Mouse (Mus musculus): Measurements from ENCODE around the gene Cd300c. TPM values are rescaled to one million over a fixed set of nuclear protein-coding genes. Genes with fewer than 3 reads are reported as not detected.
"Not testable (repeated sequence)": the region's sequence is repeated elsewhere in the genome, so short reads cannot be mapped to it uniquely, and the experiment has no call there.

Cd300c gene
- polyA plus RNA-seq, 1 experiment from 2014 or later = not detected

DNA sequence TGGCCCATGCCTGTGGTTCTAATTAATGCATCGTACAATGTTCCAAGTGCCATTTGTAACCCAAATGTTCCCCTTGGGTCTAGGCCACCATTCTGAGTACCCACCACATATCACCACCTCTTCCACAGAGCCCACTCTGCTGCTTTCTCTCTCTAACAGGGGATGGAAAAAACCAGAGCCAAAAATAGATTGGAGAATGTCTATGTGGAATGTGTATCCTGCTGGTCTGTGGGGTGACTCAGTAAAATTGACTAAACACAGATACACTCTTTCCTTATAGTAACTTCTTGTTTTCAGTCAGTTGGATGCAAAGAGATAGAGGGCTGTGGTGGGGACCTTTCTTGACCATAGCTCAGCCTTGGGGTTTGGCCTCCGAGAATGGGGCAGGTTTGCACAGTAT lies 39.4 kb downstream of the Cd300c start:
- Histone ChIP-seq H3K9ac (no peak overlapping the region), H3K27me3 (replicated peaks) (no peaks in the 10 kb centered on the region), H3K36me3 (no peaks in the 10 kb centered on the region), H3K4me2 (no peak overlapping the region), H3K4me1 (no peaks in the 10 kb centered on the region), H3K9me3 (no peaks in the 10 kb centered on the region), H3K27ac (no peak overlapping the region), H3K4me3 (replicated peaks) (no peak overlapping the region)
- ATAC-seq (ENCODE audit: insufficient read depth, low FRiP score, low read depth) = no peak
- WGBS = 77% methylated on average over 2 of the region's 2 CpGs

DNA sequence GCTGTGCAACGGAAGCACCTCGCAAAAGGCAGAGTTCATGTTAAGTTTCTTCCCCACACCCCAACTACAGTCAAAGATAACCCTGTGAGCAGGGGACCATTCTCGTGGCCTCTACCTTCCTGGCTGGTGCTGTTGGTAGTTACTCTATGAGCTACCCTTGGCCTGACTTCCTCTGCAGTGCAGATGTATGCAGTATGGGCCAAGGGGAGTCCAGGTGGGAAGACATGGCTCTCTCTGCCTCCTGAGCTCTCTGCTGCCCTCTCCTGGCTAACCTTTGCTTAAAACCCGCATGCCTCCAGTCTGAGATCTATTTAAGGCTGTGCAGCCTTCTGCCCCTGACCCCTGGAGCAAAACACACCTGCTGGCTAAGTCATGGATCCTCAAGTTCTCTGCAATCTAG lies 45.0 kb downstream of the Cd300c start:
- 72% methylated on average over 4 of the region's 4 CpGs for WGBS
- Histone ChIP-seq H3K4me2 (no peak overlapping the region), H3K9ac (no peak overlapping the region), H3K4me1 (no peaks in the 10 kb centered on the region), H3K27ac (no peak overlapping the region), H3K4me3 (replicated peaks) (no peak overlapping the region), H3K27me3 (replicated peaks) (no peaks in the 10 kb centered on the region), H3K9me3 (no peaks in the 10 kb centered on the region), H3K36me3 (no peaks in the 10 kb centered on the region)
- ATAC-seq (ENCODE audit: insufficient read depth, low FRiP score, low read depth) = no peak

DNA sequence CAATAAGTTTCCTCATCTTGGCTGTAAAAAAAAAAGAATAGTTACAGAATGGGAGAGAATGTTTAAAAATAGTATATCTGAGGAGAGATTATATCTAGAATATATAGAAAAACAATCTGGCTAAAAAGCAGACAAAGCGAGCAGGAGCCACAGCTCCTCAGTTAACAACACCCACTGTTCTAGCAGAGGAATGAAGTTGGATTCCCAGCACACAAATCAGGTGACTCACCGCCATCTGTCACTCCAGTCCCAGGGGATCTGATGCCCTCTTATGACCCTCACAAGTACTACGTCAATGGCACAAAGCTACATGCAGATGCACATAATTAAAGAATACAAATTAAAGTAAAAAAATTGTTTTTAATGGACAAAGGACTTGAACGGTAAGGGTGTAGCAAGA lies 46.5 kb downstream of the Cd300c start:
- WGBS = 75% methylated on average over 4 of the region's 4 CpGs
- Histone ChIP-seq H3K4me1 (no peaks in the 10 kb centered on the region), H3K36me3 (no peaks in the 10 kb centered on the region)

DNA sequence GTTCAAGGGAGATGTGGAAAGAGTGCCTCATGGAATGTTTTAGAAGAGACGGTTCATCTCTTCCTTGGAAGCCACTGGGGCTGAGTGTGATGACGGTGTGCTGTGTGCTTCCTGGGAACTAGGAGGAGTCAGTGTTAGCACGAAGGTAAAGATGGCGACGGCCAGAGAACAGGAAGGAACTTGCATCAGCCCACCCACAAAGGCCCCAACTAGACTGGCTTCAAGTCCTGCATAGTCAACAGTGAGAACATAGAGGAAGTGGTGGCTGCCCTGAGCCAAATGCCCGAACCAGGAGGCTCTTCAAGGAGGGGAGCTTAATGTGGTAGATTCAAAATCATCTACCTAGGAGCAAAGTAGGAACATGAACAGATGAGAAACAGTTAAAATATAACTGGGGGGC lies 51.8 kb downstream of the Cd300c start:
- no peak overlapping the region for H3K4me3 ChIP-seq (replicated peaks)
- no peak overlapping the region for H3K9ac ChIP-seq
- 73% methylated on average over 6 of the region's 6 CpGs for WGBS
- H3K27ac ChIP-seq = no peak overlapping the region
- H3K27me3 ChIP-seq (replicated peaks) = no peaks in the 10 kb centered on the region
- ATAC-seq (ENCODE audit: insufficient read depth, low FRiP score, low read depth) = no peak
- no peaks in the 10 kb centered on the region for H3K9me3 ChIP-seq
- H3K4me1 ChIP-seq = no peaks in the 10 kb centered on the region
- H3K4me2 ChIP-seq = no peak overlapping the region
- H3K36me3 ChIP-seq = no peaks in the 10 kb centered on the region

More for the DNA sequence above, 46.5 kb downstream of the Cd300c start:
- ATAC-seq (ENCODE audit: insufficient read depth, low FRiP score, low read depth) = no peak
- Histone ChIP-seq H3K27ac (no peak overlapping the region), H3K4me3 (replicated peaks) (no peak overlapping the region), H3K9ac (no peak overlapping the region), H3K4me2 (no peak overlapping the region), H3K9me3 (no peaks in the 10 kb centered on the region), H3K27me3 (replicated peaks) (no peaks in the 10 kb centered on the region)

DNA sequence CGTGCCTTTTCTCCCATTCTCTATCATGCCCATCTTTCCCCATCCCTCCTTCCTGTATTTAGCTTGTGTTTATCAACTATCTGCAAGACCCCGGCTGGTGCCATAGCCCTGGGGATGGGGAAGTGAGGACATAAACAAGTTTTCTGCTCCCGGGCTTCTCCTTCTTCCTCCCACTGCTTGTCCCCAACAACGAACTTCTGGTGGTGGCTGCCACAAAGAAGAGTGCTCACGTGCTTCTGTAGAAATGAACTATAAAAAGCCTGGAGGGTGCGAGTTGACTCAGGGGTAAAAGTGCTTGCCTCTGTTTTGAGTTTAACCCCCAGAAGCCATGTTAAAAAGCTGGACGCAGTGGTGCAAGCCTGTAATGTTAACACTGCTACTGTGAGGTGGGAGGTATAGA lies 54.0 kb downstream of the Cd300c start:
- H3K27ac ChIP-seq = no peak overlapping the region
- H3K4me1 ChIP-seq = no peaks in the 10 kb centered on the region
- no peak overlapping the region for H3K4me2 ChIP-seq
- H3K9me3 ChIP-seq = no peaks in the 10 kb centered on the region
- no peak overlapping the region for H3K4me3 ChIP-seq (replicated peaks)
- no peak overlapping the region for H3K9ac ChIP-seq
- no peaks in the 10 kb centered on the region for H3K36me3 ChIP-seq
- WGBS = 28% methylated on average over 7 of the region's 7 CpGs
- no peak for ATAC-seq (ENCODE audit: insufficient read depth, low FRiP score, low read depth)
- no peaks in the 10 kb centered on the region for H3K27me3 ChIP-seq (replicated peaks)

DNA sequence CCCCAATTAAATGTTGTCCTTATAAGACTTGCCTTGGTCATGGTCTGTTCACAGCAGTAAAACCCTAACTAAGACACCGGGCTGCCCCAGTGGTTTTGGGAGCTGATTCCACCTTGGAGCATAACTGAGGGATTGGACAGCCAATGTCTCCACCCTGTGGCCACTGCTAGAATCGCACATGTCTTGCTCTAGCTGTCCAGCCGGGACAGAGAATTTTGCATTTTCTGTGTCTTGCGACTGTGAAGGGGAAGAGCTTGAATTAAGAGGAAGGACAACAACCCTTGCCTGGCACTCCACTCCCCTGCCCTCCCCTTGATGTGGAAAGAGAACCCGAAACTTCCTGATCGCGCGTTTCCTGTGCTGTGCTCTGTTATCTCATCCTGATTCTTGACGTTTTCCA lies 56.1 kb downstream of the Cd300c start:
- H3K27me3 ChIP-seq (replicated peaks) = no peaks in the 10 kb centered on the region
- H3K4me2 ChIP-seq = no peak overlapping the region
- no peaks in the 10 kb centered on the region for H3K4me1 ChIP-seq
- 16% methylated on average over 9 of the region's 9 CpGs for WGBS
- no peak for ATAC-seq (ENCODE audit: insufficient read depth, low FRiP score, low read depth)
- no peaks in the 10 kb centered on the region for H3K9me3 ChIP-seq
- no peak overlapping the region for H3K27ac ChIP-seq
- no peaks in the 10 kb centered on the region for H3K36me3 ChIP-seq
- no peak overlapping the region for H3K9ac ChIP-seq
- no peak overlapping the region for H3K4me3 ChIP-seq (replicated peaks)

DNA sequence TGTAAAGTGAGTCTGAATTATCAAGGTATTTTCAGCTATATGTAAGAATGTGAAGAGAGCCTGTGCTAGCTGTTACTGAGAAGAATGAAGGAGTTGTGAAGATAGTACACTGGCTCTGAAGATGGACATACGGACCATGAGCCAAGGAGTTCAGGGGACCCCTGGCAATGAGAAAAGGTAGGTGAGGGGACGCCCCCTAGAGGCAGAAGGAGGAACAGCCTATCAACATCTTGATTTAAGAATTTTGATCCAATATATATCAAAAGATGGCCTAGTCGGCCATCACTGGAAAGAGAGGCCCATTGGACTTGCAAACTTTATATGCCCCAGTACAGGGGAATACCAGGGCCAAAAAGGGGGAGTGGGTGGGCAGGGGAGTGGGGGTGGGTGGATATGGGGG lies 59.4 kb downstream of the Cd300c start:
- H3K4me2 ChIP-seq; ATAC-seq (ENCODE audit: insufficient read depth, low FRiP score, low read depth); H3K27me3 ChIP-seq (replicated peaks); H3K9me3 ChIP-seq; H3K4me3 ChIP-seq (replicated peaks); H3K36me3 ChIP-seq; H3K9ac ChIP-seq; H3K27ac ChIP-seq; H3K4me1 ChIP-seq: not testable (repeated sequence)
- WGBS = 36% methylated on average over 3 of the region's 3 CpGs

DNA sequence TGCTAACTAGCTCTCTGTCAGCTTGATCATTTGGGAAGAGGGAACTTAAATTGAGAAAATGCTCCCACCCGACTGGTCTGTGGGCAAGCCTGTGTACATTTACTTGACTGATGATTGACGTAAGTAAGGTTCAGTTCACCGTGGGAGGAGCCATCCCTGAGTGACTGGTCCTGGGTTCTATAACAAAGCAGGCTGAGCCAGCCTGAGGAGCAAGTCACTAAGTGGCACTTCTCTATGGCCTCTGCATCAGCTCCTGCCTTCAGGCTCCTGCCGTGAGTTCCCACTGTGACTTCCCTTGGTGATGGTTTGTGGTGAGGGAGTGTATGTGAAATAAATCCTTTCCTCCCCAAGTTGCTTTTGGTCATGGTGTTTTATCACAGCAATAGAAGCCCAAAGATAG lies 60.9 kb downstream of the Cd300c start:
- Histone ChIP-seq H3K9me3 (no peaks in the 10 kb centered on the region), H3K9ac (no peak overlapping the region), H3K27ac (no peak overlapping the region), H3K27me3 (replicated peaks) (no peaks in the 10 kb centered on the region), H3K4me2 (no peak overlapping the region), H3K4me3 (replicated peaks) (no peak overlapping the region), H3K4me1 (no peaks in the 10 kb centered on the region), H3K36me3 (no peaks in the 10 kb centered on the region)
- no peak for ATAC-seq (ENCODE audit: insufficient read depth, low FRiP score, low read depth)
- WGBS = 47% methylated on average over 4 of the region's 4 CpGs

DNA sequence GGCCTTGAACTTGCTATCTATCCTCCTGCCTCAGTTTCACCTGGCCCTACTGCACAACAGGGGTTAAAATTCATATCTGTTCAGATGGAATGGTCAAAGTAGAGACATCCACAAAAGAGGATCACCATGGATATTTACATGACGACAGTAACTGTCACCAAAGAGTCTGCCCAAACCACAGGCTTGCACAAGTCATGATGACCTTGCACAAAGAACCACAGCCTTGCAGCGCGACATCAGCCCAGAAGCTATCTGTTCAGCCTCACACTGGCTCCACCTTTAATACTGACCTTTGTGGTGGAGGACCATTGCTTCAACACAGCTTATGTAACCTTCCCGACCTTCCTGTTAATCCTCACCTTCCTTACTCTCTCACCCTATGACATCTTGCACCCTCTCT lies 61.4 kb downstream of the Cd300c start:
- WGBS = 76% methylated on average over 4 of the region's 4 CpGs
- H3K27ac ChIP-seq = no peak overlapping the region

More for the DNA sequence above, 61.4 kb downstream of the Cd300c start:
- ATAC-seq (ENCODE audit: insufficient read depth, low FRiP score, low read depth) = no peak
- Histone ChIP-seq H3K36me3 (no peaks in the 10 kb centered on the region), H3K9me3 (no peaks in the 10 kb centered on the region), H3K4me1 (no peaks in the 10 kb centered on the region), H3K9ac (no peak overlapping the region), H3K27me3 (replicated peaks) (no peaks in the 10 kb centered on the region), H3K4me3 (replicated peaks) (no peak overlapping the region), H3K4me2 (no peak overlapping the region)

Other genes with a start within 250 kb of the Cd300c start
- gene Dnaic2, start 241.7 kb downstream of the Cd300c start, polyA plus RNA-seq (2015; fragmentation: Nextera tagmentation; extraction: Ambion mirVana) = 0.54 and 0.62 TPM in 2 replicates
- 0.58 and 1.1 TPM in 2 replicates for gene Kif19a, start 203.8 kb downstream of the Cd300c start, polyA plus RNA-seq (2015; fragmentation: Nextera tagmentation; extraction: Ambion mirVana)
- 1.6 and 3.8 TPM in 2 replicates for gene Btbd17, start 173.2 kb downstream of the Cd300c start, polyA plus RNA-seq (2015; fragmentation: Nextera tagmentation; extraction: Ambion mirVana)
- gene Gpr142, start 170.2 kb downstream of the Cd300c start, polyA plus RNA-seq (2015; fragmentation: Nextera tagmentation; extraction: Ambion mirVana) = 0.54 and 0.58 TPM in 2 replicates
- gene Gprc5c, start 118.0 kb downstream of the Cd300c start, polyA plus RNA-seq (2015; fragmentation: Nextera tagmentation; extraction: Ambion mirVana) = 26.7 and 27.4 TPM in 2 replicates
- gene Cd300a, start 79.1 kb downstream of the Cd300c start, polyA plus RNA-seq (2015; fragmentation: Nextera tagmentation; extraction: Ambion mirVana) = 1.9 and 2.2 TPM in 2 replicates
- gene Cd300lb, start 34.8 kb downstream of the Cd300c start, polyA plus RNA-seq (2015; fragmentation: Nextera tagmentation; extraction: Ambion mirVana) = 0.68 and 1.1 TPM in 2 replicates
- gene Cd300ld, start 20.8 kb upstream of the Cd300c start, polyA plus RNA-seq (2015; fragmentation: Nextera tagmentation; extraction: Ambion mirVana) = 0.45 and 0.48 TPM in 2 replicates
- 3.3 and 3.6 TPM in 2 replicates for gene Cd300c2, start 32.7 kb upstream of the Cd300c start, polyA plus RNA-seq (2015; fragmentation: Nextera tagmentation; extraction: Ambion mirVana)
- gene Cd300ld2, start 47.0 kb upstream of the Cd300c start, polyA plus RNA-seq (2015; fragmentation: Nextera tagmentation; extraction: Ambion mirVana) = not detected in 2 replicates
- gene Cd300ld4, start 57.9 kb upstream of the Cd300c start, polyA plus RNA-seq (2015; fragmentation: Nextera tagmentation; extraction: Ambion mirVana) = not detected in 2 replicates
- not detected in 2 replicates for gene Cd300ld5, start 68.6 kb upstream of the Cd300c start, polyA plus RNA-seq (2015; fragmentation: Nextera tagmentation; extraction: Ambion mirVana)
- gene Cd300ld3, start 79.3 kb upstream of the Cd300c start, polyA plus RNA-seq (2015; fragmentation: Nextera tagmentation; extraction: Ambion mirVana) = not detected in 2 replicates
- 0.10 and 0.15 TPM in 2 replicates for gene Cd300e, start 93.0 kb upstream of the Cd300c start, polyA plus RNA-seq (2015; fragmentation: Nextera tagmentation; extraction: Ambion mirVana)
- gene Rab37, start 122.3 kb upstream of the Cd300c start, polyA plus RNA-seq (2015; fragmentation: Nextera tagmentation; extraction: Ambion mirVana) = 2.6 and 3.1 TPM in 2 replicates
- gene Cd300lf, start 164.8 kb upstream of the Cd300c start, polyA plus RNA-seq (2015; fragmentation: Nextera tagmentation; extraction: Ambion mirVana) = 2.1 and 2.6 TPM in 2 replicates
- 142 and 144 TPM in 2 replicates for gene Slc9a3r1, start 194.2 kb upstream of the Cd300c start, polyA plus RNA-seq (2015; fragmentation: Nextera tagmentation; extraction: Ambion mirVana)
- 9.3 and 11.5 TPM in 2 replicates for gene Tmem104, start 218.3 kb upstream of the Cd300c start, polyA plus RNA-seq (2015; fragmentation: Nextera tagmentation; extraction: Ambion mirVana)
- 23.2 and 24.0 TPM in 2 replicates for gene Nat9, start 218.7 kb upstream of the Cd300c start, polyA plus RNA-seq (2015; fragmentation: Nextera tagmentation; extraction: Ambion mirVana)